Mouse (Mus musculus) cerebellum, postnatal 25 days (tissue): Measurements from ENCODE around the gene Il5.

Source experiments
- DNase-seq, 2 experiments: peaks; one replicate each; pipeline ENCODE4 v3.0.0; 2021; ENCODE audit warnings: mixed read lengths in 2 of 2

Gene Il5

GRCm38 (mm10) chr11:53771001-53771744, 50.6 kb downstream of the Il5 start:
- DNase-seq, result no peak

GRCm38 (mm10) chr11:53772536-53772935, 51.9 kb downstream of the Il5 start:
- DNase-seq, result no peak

GRCm38 (mm10) chr11:53773087-53773486, 52.5 kb downstream of the Il5 start, which contains the start of gene Gm17334:
Gene Gm17334, minus strand, starts transcription at chr11:53773187.
- no peak for DNase-seq

- no peak for DNase-seq
Observed at GRCm38 (mm10) chr11:53773641-53774360, 53.2 kb downstream of the Il5 start.
